Mouse (Mus musculus) urinary bladder, postnatal 4 days (tissue): ENCODE measurements around the gene Herc2.
A peak's percentile ranks its signal among the peaks of the same experiment; 100 is the strongest.
"Not testable (repeated sequence)": the region's sequence is repeated elsewhere in the genome, so short reads cannot be mapped to it uniquely, and the experiment has no call there.

Experiments used
- DNase-seq, 2 experiments: peaks; one replicate each; pipeline ENCODE4 v3.0.0; 2021 to 2022; ENCODE audit warnings: low spot score in 2 of 2

The Herc2 gene

GRCm38 (mm10) chr7:56049831-56050321, at the start of gene Herc2:
TSS of gene Herc2 (plus strand) at chr7:56050196.
- DNase-seq = peak; percentile 99

DNA sequence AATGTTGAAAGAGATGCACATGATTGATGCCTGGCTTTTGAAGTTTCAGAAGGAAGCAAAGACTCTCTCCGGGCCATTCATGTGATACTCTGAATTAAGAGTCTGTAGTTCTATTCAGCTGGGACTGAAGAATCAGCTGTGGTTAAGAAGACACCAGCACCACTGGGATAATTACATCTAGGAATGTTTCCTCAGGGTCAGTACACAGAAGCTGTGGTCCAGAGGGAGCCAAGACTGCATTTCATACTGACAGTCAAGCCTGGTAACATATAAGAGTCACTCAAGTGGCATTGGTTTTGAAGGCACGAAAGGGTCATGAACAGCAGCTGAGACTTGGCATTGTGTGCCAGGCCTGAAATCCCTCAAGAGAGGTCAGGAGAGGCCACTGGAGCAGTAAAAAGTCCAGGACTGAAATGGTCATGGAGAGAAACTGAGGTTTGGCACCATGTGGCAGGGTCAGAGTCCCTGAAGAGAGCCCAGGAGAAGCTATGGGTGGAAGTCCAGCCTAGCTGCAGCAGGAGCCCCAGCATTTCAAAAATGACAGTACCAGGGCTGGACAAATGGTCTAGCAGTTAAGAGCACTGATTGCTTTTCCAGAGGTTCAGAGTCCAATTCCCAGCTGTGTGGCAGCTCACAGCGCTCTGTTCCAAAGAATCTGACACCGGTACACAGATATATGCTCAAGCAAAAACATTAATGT, 39.5 kb upstream of the Herc2 start:
- DNase-seq = no peak

- DNase-seq = no peak
Measured at GRCm38 (mm10) chr7:56011018-56011333, 39.0 kb upstream of the Herc2 start.

DNA sequence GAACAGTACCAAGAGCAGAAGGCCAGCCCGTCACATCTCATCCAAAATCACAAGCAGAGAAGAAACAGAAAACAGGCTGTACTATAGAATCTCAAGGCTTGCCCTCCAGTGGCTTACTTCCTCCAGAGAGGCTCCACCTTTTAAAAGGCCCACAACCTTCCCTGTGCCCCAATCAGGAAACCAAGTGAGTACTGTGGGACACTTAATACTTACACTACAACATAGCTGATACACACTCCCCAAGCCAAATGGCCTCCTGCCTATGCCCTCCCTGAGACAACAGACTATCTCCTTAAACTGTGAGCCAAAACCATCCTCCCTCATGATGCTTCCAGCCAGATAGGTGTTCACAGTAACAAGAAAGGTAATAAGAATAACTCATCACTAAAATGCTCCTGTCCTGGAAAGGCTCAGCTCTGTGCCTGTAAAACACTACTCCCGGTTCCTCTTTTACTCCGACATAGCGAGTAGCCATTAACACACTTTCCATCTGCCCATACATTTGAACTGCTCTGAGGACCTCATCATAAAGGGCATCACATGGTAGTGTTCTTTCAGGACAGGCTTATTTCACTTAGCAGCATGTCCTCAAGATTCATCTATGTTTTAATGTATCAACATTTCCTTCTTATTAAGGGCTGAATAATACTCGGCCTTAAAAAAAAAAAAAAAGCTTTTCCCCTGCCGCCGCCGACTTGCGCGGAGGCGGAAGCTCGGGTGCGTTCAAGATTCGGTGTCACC, 36.6 kb upstream of the Herc2 start:
- no peak for DNase-seq

- DNase-seq = not testable (repeated sequence)
Measured at GRCm38 (mm10) chr7:56014002-56014702, 35.8 kb upstream of the Herc2 start.

GRCm38 (mm10) chr7:56015172-56015571, 34.8 kb upstream of the Herc2 start:
- DNase-seq = no peak

DNA sequence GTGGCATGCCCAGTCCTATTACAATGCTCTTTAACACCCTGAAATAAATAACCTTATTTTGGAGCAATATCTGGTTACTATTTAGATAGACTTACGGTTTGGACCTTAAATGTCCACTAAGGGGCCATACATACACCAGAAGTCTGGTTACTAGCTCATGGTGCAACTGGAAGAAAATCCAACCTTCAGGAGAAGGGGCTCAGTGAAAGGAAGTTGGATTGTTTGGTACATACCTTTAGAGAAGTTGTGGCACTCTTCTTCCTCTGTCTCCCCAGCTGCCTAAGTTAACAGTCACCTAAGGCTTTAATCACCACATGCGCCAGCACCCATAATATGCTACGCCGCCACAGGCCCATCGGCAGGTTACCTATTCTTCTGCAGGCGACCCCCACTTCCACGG, 34.2 kb upstream of the Herc2 start:
- no peak for DNase-seq

GRCm38 (mm10) chr7:56017761-56018160, 32.2 kb upstream of the Herc2 start:
- DNase-seq = no peak

DNA sequence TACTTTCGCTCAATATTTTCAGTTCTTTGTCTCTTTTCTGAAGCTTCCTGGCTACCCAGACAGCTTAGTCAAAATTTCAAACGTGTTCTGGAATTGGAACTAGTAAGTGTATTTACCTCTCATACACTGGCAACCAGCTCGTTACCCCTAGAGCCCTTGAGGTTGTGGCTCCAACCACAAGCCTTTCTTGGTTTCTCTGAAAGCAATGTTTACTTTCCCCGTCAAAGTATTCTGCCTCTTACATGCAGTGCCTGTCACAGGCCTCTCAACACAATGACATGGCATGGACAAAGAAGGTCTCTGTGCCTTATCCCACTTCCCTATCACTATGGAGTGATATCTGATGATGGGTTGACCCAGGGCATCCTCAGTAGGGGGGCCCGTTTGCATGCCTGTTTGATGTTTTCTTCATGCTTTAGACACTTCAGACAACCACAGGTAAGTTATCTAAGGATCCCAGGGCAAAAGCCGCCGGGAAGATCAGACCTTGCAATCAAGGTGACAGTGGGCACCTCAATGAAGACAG, 31.5 kb upstream of the Herc2 start:
- no peak for DNase-seq

DNA sequence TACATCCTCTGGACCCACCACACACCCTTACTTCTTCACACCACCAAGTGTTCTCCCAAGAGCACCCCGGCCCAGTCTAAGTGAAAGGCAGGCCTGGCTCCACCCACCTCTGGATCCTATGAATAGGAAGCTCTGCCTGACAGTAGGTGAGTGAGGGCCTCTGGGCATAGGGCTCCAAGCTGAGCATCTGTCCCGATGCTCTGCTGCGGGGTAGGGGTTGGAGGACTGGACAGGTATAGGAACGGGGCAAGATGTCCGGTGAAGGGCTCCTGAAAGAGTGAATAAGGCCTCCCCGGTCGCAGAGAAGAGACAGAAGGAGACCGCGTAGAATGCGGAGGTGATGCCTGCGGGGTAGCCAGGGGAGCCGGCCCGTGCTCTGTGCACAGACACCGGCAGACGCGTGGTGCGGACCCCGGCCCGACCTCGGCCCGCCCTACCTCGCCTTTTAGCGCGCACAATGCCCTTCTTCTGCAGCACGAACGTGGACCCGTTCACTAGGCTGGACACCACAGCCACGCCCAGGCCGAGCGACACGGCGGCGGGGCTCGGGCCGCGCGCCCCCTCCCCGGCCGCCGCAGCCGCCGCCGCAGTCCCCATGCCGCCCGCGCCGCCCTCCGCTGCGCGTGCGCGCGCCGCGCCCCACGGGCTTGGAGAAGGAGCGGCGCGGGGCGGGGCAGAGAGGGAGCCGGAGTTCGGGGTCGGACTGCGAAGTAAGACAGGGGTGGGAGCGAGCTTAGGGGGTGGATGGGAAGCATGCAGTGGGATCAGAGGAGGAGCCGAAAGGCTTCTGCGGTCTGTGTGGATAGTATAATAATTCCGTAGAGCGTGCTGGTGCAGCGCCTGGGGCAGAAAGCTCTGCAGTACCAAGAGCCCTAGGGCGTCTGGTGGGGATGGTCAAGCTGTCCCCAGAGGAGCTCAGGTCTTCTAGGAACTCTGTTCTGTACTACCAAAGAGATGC, 30.7 kb upstream of the Herc2 start:
- peak; percentile 57 to 72 for DNase-seq

DNA sequence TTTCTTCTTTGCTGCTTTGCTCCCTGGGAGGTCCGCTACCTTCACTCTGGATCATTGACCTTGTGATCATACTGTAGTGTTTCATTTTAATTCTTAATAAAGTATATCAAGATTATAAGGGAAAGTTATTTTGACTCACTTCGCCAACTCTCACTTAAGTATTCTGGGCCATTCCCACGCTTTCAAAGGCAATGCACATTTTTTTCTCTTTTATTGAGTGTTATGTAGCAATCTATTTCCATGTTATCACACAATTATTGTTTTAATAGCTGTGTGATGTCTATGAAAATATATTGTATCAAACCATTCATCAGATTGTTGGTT, 30.1 kb upstream of the Herc2 start, which contains the start of gene Nipa1:
Nipa1 (minus strand) TSS at position 25 of the 324 bp plus-strand sequence.
- no peak for DNase-seq

GRCm38 (mm10) chr7:56023586-56023985, 26.4 kb upstream of the Herc2 start:
- DNase-seq = no peak

DNA sequence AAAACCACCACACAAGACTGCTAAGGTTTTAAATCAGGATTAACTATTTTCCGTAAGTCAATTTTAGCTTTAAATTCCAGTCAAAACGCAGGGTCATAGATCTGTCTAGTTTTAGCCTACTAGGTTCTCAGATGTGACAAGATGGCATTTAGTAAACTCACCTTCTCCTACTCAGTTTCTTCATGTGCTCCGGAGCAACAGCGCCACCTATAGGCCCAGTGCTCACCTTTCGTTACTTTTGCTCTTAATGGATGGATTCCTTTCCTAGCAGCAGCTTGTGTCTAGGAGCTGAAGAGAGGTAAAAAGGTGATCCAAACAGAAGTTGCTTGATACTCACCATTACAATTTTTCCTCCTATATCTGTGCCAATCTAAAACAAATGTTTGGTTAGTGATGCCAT, 7.6 kb upstream of the Herc2 start:
- peak; percentile 22 to 69 for DNase-seq

DNA sequence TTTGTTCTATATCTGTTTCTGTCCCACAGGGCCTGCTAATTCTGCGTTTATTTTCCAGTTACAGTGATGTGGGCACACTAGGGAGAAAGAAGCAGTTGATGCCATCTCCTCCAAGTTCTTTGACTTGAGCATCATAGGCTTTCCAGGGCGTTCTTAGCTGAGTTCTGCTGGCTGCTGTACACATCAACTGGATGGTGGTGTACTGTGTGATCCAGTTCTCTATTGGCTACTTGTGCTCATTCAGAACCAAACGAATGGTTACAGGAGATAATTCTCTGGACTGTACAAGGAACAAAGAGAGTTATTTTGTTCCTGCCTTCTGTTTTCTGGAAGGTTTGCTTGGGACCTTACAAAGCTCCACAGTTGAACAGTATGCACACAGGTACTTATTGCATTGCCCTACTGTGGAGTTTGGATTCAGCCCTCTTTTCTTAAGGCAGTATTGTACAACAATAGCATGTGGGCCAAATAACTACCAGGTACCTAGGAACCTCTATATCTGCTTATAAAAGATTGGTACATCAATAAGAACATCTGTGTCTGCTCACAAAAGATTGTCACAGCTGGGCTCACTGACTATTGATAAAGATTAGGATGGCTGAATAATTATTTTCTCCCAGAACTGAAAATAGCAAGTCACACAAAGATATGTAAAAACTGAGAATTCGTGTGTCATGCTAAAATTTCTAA, 6.3 kb upstream of the Herc2 start:
- no peak for DNase-seq

GRCm38 (mm10) chr7:56044267-56044629, 5.7 kb upstream of the Herc2 start:
- DNase-seq = no peak

DNA sequence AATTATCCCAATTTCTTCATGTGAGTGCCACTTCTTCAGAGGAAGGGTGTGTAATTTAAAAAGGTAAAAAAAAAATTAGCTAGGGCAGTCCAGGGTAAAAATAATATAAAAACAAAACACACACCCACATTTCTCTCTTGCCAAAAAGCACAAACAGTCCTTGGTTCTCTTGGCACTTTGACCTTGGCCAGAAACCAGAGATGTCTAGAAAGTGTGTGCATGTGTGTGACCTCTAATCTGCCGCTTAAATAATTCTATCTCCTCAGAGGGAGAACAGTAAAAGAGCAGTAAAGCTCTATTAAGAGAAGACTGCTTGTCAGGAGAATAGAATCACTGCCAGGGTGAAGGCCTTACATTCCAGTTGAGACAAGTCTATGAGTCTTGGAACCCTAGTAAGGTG, 2.8 kb upstream of the Herc2 start:
- no peak for DNase-seq

GRCm38 (mm10) chr7:56050487-56050911, 503 bp downstream of the Herc2 start:
- no peak for DNase-seq

GRCm38 (mm10) chr7:56052996-56053395, 3.0 kb downstream of the Herc2 start:
- DNase-seq = no peak

DNA sequence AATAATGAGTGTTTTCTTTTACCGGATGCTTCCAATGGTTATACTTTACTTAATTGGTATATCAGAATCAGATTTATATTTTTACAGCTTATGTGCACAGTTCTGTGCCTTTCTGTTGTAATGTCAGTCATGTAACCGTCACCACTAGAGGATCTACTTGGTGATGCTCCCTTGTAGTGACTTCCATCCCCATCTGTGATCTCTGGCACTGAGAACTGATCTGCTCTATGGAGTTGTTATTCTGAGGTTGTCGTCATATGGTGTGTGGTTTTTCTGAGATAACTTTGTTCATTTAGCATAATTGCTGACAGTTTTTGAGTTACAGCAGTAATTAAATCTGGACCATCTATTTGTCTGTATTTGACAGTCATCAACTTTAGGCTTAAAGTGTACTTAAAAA, 5.3 kb downstream of the Herc2 start:
- DNase-seq = no peak

GRCm38 (mm10) chr7:56064876-56065275, 14.9 kb downstream of the Herc2 start:
- DNase-seq = no peak

- no peak for DNase-seq
Measured at GRCm38 (mm10) chr7:56066136-56066535, 16.1 kb downstream of the Herc2 start.
